In the genomic region with DNA sequence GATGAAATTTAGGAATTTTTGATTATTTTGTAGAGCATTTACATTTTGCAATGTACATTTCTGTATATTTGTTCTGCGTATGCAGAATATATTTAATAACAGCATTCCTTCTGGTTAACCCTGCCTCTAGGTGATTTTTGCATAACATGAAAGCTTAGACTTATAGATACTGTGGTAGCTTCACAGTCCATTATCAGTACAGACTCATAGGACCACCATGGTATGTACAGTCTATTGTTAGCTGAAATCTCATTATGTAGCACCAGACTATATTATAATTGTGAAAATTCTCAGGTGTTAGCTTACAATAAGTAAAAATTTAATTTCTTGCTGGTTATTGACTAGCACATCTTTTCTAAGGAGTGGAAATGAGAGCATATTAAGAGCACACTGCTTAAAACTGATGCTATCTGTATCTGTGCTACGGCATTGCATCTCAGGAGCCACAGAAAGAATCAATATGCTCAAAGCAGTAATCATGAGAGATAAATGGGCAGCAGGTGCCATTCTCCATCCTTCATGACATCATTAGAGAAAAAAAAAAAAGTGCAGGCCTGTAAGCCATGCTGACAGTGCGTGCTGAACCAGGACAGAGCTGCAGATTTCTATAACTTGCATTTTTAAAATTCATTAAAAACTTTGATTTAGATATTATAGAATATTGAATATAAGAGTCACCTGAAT, we compare ENCODE assay signal across 30 mouse cellular contexts.
DNase-seq lines count a peak whose midpoint lies in the region; ATAC-seq lines count a peak whose summit lies in the region.
"Had no signal": no experiment of that assay in that cellular context is flagged by ENCODE, and none has a peak within 500 bp of the region (broad histone marks: within the 10 kb centered on the region; RNA-seq: fewer than 3 reads in every experiment).

No protein-coding gene starts in this region.

- no peaks in the 10 kb centered on the region for H3K4me1 ChIP-seq in heart, embryonic 12.5 days (replicated peaks)
- H3K4me1 ChIP-seq in hindbrain, embryonic 16.5 days (ENCODE audit: control insufficient read depth, insufficient read depth, low read depth, low read length), result no peaks in the 10 kb centered on the region
- H3K4me1 ChIP-seq in hindbrain, embryonic 12.5 days, result no peaks in the 10 kb centered on the region
- no peaks in the 10 kb centered on the region for H3K4me1 ChIP-seq in midbrain, embryonic 12.5 days
- H3K4me1 ChIP-seq in midbrain, embryonic 14.5 days (ENCODE audit: control insufficient read depth, insufficient read depth, low read length), result no peaks in the 10 kb centered on the region
- H3K4me1 ChIP-seq in neural tube, embryonic 14.5 days (ENCODE audit: control insufficient read depth, insufficient read depth, low read length), result no peaks in the 10 kb centered on the region
- peaks cover 2% of the 10 kb centered on the region; the same call in 1 of the 2 replicates for H3K4me1 ChIP-seq in neural tube, embryonic 15.5 days
- H3K4me1 ChIP-seq: embryonic facial prominence, embryonic 13.5 days; embryonic facial prominence, embryonic 15.5 days; forebrain, embryonic 10.5 days; forebrain, embryonic 12.5 days had no signal

- H3K9ac ChIP-seq in heart, embryonic 12.5 days, result no peak overlapping the region
- H3K9ac ChIP-seq in hindbrain, embryonic 16.5 days (ENCODE audit: low read depth, low read length), result no peak overlapping the region
- H3K9ac ChIP-seq in hindbrain, embryonic 12.5 days, result no peak overlapping the region
- H3K9ac ChIP-seq in midbrain, embryonic 12.5 days (replicated peaks), result no peak overlapping the region
- H3K9ac ChIP-seq in midbrain, embryonic 14.5 days (replicated peaks; ENCODE audit: low read length), result no peak overlapping the region
- no peak overlapping the region for H3K9ac ChIP-seq in neural tube, embryonic 14.5 days (replicated peaks; ENCODE audit: low read depth, low read length)
- no peak overlapping the region for H3K9ac ChIP-seq in neural tube, embryonic 15.5 days (replicated peaks)
- H3K9ac ChIP-seq: embryonic facial prominence, embryonic 13.5 days; embryonic facial prominence, embryonic 15.5 days; forebrain, embryonic 12.5 days had no signal

- no peaks in the 10 kb centered on the region for H3K36me3 ChIP-seq in heart, embryonic 12.5 days
- no peaks in the 10 kb centered on the region for H3K36me3 ChIP-seq in hindbrain, embryonic 16.5 days (ENCODE audit: control insufficient read depth, insufficient read depth, low read length)
- H3K36me3 ChIP-seq in hindbrain, embryonic 12.5 days, result no peaks in the 10 kb centered on the region
- no peaks in the 10 kb centered on the region for H3K36me3 ChIP-seq in midbrain, embryonic 12.5 days
- no peaks in the 10 kb centered on the region for H3K36me3 ChIP-seq in midbrain, embryonic 14.5 days (ENCODE audit: control insufficient read depth, insufficient read depth, low read length)
- H3K36me3 ChIP-seq in neural tube, embryonic 14.5 days (ENCODE audit: control insufficient read depth, insufficient read depth, low read length), result no peaks in the 10 kb centered on the region
- no peaks in the 10 kb centered on the region for H3K36me3 ChIP-seq in neural tube, embryonic 15.5 days
- H3K36me3 ChIP-seq: embryonic facial prominence, embryonic 13.5 days; embryonic facial prominence, embryonic 15.5 days; forebrain, embryonic 10.5 days; forebrain, embryonic 12.5 days; G1E had no signal

- WGBS in heart, embryonic 12.5 days, result 79% methylated on average over 3 of the region's 3 CpGs
- 75% methylated on average over 3 of the region's 3 CpGs for WGBS in hindbrain, embryonic 16.5 days
- WGBS in hindbrain, embryonic 12.5 days, result 82% methylated on average over 3 of the region's 3 CpGs
- WGBS in midbrain, embryonic 12.5 days, result 78% methylated on average over 3 of the region's 3 CpGs
- WGBS in midbrain, embryonic 14.5 days, result 73% methylated on average over 3 of the region's 3 CpGs
- WGBS in neural tube, embryonic 14.5 days, result 68% methylated on average over 3 of the region's 3 CpGs
- WGBS in neural tube, embryonic 15.5 days, result 67% methylated on average over 3 of the region's 3 CpGs

- no peaks in the 10 kb centered on the region for H3K9me3 ChIP-seq in heart, embryonic 12.5 days (replicated peaks)
- H3K9me3 ChIP-seq in hindbrain, embryonic 16.5 days (ENCODE audit: control insufficient read depth, low read length), result no peaks in the 10 kb centered on the region
- H3K9me3 ChIP-seq in hindbrain, embryonic 12.5 days (replicated peaks), result no peaks in the 10 kb centered on the region
- no peaks in the 10 kb centered on the region for H3K9me3 ChIP-seq in midbrain, embryonic 12.5 days
- no peaks in the 10 kb centered on the region for H3K9me3 ChIP-seq in midbrain, embryonic 14.5 days (ENCODE audit: control insufficient read depth, low read length)
- H3K9me3 ChIP-seq in neural tube, embryonic 14.5 days (ENCODE audit: control insufficient read depth, low read length), result no peaks in the 10 kb centered on the region
- H3K9me3 ChIP-seq in neural tube, embryonic 15.5 days (replicated peaks), result no peaks in the 10 kb centered on the region
- H3K9me3 ChIP-seq: embryonic facial prominence, embryonic 13.5 days; embryonic facial prominence, embryonic 15.5 days; forebrain, embryonic 10.5 days; forebrain, embryonic 12.5 days; G1E had no signal

- H3K4me3 ChIP-seq in heart, embryonic 12.5 days, result no peak overlapping the region
- no peak overlapping the region for H3K4me3 ChIP-seq in hindbrain, embryonic 16.5 days (ENCODE audit: low read length)
- no peak overlapping the region for H3K4me3 ChIP-seq in hindbrain, embryonic 12.5 days
- no peak overlapping the region for H3K4me3 ChIP-seq in midbrain, embryonic 12.5 days
- no peak overlapping the region for H3K4me3 ChIP-seq in midbrain, embryonic 14.5 days (replicated peaks; ENCODE audit: low read depth, low read length)
- H3K4me3 ChIP-seq in neural tube, embryonic 14.5 days (ENCODE audit: low read depth, low read length), result no peak overlapping the region
- H3K4me3 ChIP-seq in neural tube, embryonic 15.5 days (replicated peaks), result no peak overlapping the region
- H3K4me3 ChIP-seq: embryonic facial prominence, embryonic 13.5 days; embryonic facial prominence, embryonic 15.5 days; erythroblast, embryonic 14.5 days; forebrain, embryonic 10.5 days; forebrain, embryonic 12.5 days had no signal

- peak; percentile 29 for DNase-seq in heart, adult 11 months
- no peak for DNase-seq in midbrain, embryonic 14.5 days
- DNase-seq: adrenal gland, adult 8-10 months; adrenal gland, postnatal 14 days; adrenal gland, postnatal 36 days; B cell, adult 2 months; cerebellum, adult 11 months; cerebellum, adult 18-20 months; cerebellum, adult 8-10 months; cerebellum, adult 9-11 months; cerebellum, postnatal 14 days; cerebellum, postnatal 36 days; embryo, embryonic 11 days had no signal

- no peaks in the 10 kb centered on the region for H3K27me3 ChIP-seq in heart, embryonic 12.5 days (replicated peaks)
- no peaks in the 10 kb centered on the region for H3K27me3 ChIP-seq in hindbrain, embryonic 16.5 days (replicated peaks; ENCODE audit: control insufficient read depth, insufficient read depth, low read length)
- H3K27me3 ChIP-seq in hindbrain, embryonic 12.5 days, result no peaks in the 10 kb centered on the region
- H3K27me3 ChIP-seq in midbrain, embryonic 12.5 days, result no peaks in the 10 kb centered on the region
- no peaks in the 10 kb centered on the region for H3K27me3 ChIP-seq in midbrain, embryonic 14.5 days (ENCODE audit: control insufficient read depth, insufficient read depth, low read length)
- no peaks in the 10 kb centered on the region for H3K27me3 ChIP-seq in neural tube, embryonic 14.5 days (ENCODE audit: control insufficient read depth, insufficient read depth, low read length)
- H3K27me3 ChIP-seq in neural tube, embryonic 15.5 days (replicated peaks), result no peaks in the 10 kb centered on the region
- H3K27me3 ChIP-seq: CH12.LX; embryonic facial prominence, embryonic 13.5 days; embryonic facial prominence, embryonic 15.5 days; forebrain, embryonic 12.5 days; Patski had no signal

- H3K27ac ChIP-seq in heart, embryonic 12.5 days (ENCODE audit: poor library complexity, severe bottlenecking), result no peak overlapping the region
- no peak overlapping the region for H3K27ac ChIP-seq in hindbrain, embryonic 16.5 days (ENCODE audit: low read depth, low read length)
- H3K27ac ChIP-seq in hindbrain, embryonic 12.5 days, result no peak overlapping the region
- no peak overlapping the region for H3K27ac ChIP-seq in midbrain, embryonic 12.5 days (replicated peaks)
- H3K27ac ChIP-seq in midbrain, embryonic 14.5 days (replicated peaks; ENCODE audit: low read depth, low read length), result no peak overlapping the region
- no peak overlapping the region for H3K27ac ChIP-seq in neural tube, embryonic 14.5 days (ENCODE audit: low read depth, low read length)
- no peak overlapping the region for H3K27ac ChIP-seq in neural tube, embryonic 15.5 days (replicated peaks)
- H3K27ac ChIP-seq: embryonic facial prominence, embryonic 13.5 days; embryonic facial prominence, embryonic 15.5 days; forebrain, embryonic 10.5 days; forebrain, embryonic 12.5 days had no signal

- H3K4me2 ChIP-seq in heart, embryonic 12.5 days, result no peak overlapping the region
- H3K4me2 ChIP-seq in hindbrain, embryonic 16.5 days (ENCODE audit: low read length), result no peak overlapping the region
- no peak overlapping the region for H3K4me2 ChIP-seq in hindbrain, embryonic 12.5 days (replicated peaks)
- no peak overlapping the region for H3K4me2 ChIP-seq in midbrain, embryonic 12.5 days (replicated peaks)
- no peak overlapping the region for H3K4me2 ChIP-seq in midbrain, embryonic 14.5 days (ENCODE audit: low read length)
- H3K4me2 ChIP-seq in neural tube, embryonic 14.5 days (ENCODE audit: low read depth, low read length), result no peak overlapping the region
- H3K4me2 ChIP-seq in neural tube, embryonic 15.5 days, result no peak overlapping the region
- H3K4me2 ChIP-seq: embryonic facial prominence, embryonic 13.5 days; embryonic facial prominence, embryonic 15.5 days; forebrain, embryonic 12.5 days had no signal

- ATAC-seq in heart, embryonic 12.5 days (ENCODE audit: insufficient number of reproducible peaks, low FRiP score), result no peak
- ATAC-seq in hindbrain, embryonic 16.5 days, result 0 out of 2 replicates have a peak, but pooled peaks have one; percentile 17
- ATAC-seq in hindbrain, embryonic 12.5 days (ENCODE audit: low FRiP score), result no peak
- ATAC-seq in midbrain, embryonic 12.5 days (ENCODE audit: low FRiP score, low read depth), result 0 out of 2 replicates have a peak, but pooled peaks have one; percentile 60
- no peak for ATAC-seq in midbrain, embryonic 14.5 days (ENCODE audit: low FRiP score, low TSS enrichment)
- peak; percentile 58; the same call in 1 of the 2 replicates for ATAC-seq in neural tube, embryonic 14.5 days (ENCODE audit: low read depth)
- ATAC-seq in neural tube, embryonic 15.5 days (ENCODE audit: low FRiP score), result no peak
- ATAC-seq: activated CD4-positive, CD25-positive, alpha-beta regulatory T cell, adult 4 months; CD4-positive, CD25-positive, alpha-beta regulatory T cell, adult 4 months; forebrain, embryonic 14.5 days; Patski had no signal

Comparison
In these comparisons a context has a peak if more than half of its experiments do, and no peak if none do; other contexts are left out.
1. ATAC-seq: peak in hindbrain, embryonic 16.5 days (single experiment), midbrain, embryonic 12.5 days (single experiment) and neural tube, embryonic 14.5 days (single experiment); none in heart, embryonic 12.5 days (single experiment), hindbrain, embryonic 12.5 days (single experiment), midbrain, embryonic 14.5 days (single experiment) and neural tube, embryonic 15.5 days (single experiment).